Mouse (Mus musculus) heart, adult 2 months (tissue): ENCODE results near the gene Top3b. TPM values are rescaled to one million over a fixed set of nuclear protein-coding genes. Genes with fewer than 3 reads are reported as not detected.
A peak's percentile ranks its signal among the peaks of the same experiment; 100 is the strongest.

Experiments used
- DNase-seq, 2 experiments: peaks; one replicate each; pipeline ENCODE4 v3.0.0; 2021
- H3K27ac ChIP-seq: fragments of 200-600 bp; 2 replicates; pipeline ENCODE4 v1.8.1; 2022
- H3K27me3 ChIP-seq: fragments of 200-500 bp; 2 replicates; pipeline ENCODE4 v1.6.1; 2012; ENCODE audit warnings: mild to moderate bottlenecking, low read length, inconsistent platforms, mixed read lengths; ENCODE audit not compliant: control insufficient read depth, insufficient read depth
- H3K36me3 ChIP-seq: fragments of 200-500 bp; 2 replicates; pipeline ENCODE4 v1.6.1; 2012; ENCODE audit warnings: low read length, inconsistent platforms; ENCODE audit not compliant: control insufficient read depth, insufficient read depth
- H3K4me1 ChIP-seq: fragments of 200-500 bp; 2 replicates; pipeline ENCODE4 v1.6.1; 2011; ENCODE audit warnings: low read length; ENCODE audit not compliant: control insufficient read depth, insufficient read depth
- H3K4me3 ChIP-seq: fragments of 200-600 bp; 2 replicates; pipeline ENCODE4 v1.8.1; 2022
- H3K79me2 ChIP-seq: fragments of 200-500 bp; replicated peaks from 2 replicates; pipeline ENCODE4 v1.6.1; 2012; ENCODE audit warnings: mild to moderate bottlenecking, inconsistent platforms, low read length, moderate library complexity, mixed read lengths; ENCODE audit not compliant: control insufficient read depth, insufficient read depth
- H3K9ac ChIP-seq: fragments of 200-500 bp; 2 replicates; pipeline ENCODE4 v1.6.1; 2012; ENCODE audit warnings: low read depth, mild to moderate bottlenecking, control low read depth, inconsistent platforms, low read length, mixed read lengths
- CTCF ChIP-seq: fragments of 200-600 bp; IDR thresholded peaks from 2 replicates; pipeline ENCODE4 v1.8.1; 2022; ENCODE audit warnings: antibody characterized with exemption, mild to moderate bottlenecking, moderate library complexity
- EP300 ChIP-seq: fragments of 200-500 bp; IDR thresholded peaks from 2 replicates; pipeline ENCODE4 v1.6.1; 2011; ENCODE audit warnings: low read depth, low read length, control low read depth; ENCODE audit not compliant: insufficient read depth
- POLR2A ChIP-seq: fragments of 200-500 bp; IDR thresholded peaks from 2 replicates; pipeline ENCODE4 v1.6.1; 2011; ENCODE audit warnings: mild to moderate bottlenecking, low read depth, low read length, control low read depth; ENCODE audit not compliant: insufficient read depth
- WGBS: fragments of 180-500 bp; shearing (Covaris S2); methylation state at CpG from one replicate; pipeline ENCODE4 v1.1.7; 2018; 5-methylcytosine and 5-hydroxymethylcytosine counted together
- intact Hi-C: fragments of 180-260 bp; cut with DNase I; formaldehyde crosslinking; loops from one replicate; pipeline ENCODE4 v1.15.1; 2025
- polyA plus RNA-seq: library from polyadenylated mRNA; depleted of rRNA; stranded (reverse); fragments of >200 nt; gene quantifications from 2 replicates; pipeline ENCODE4 v1.2.3, GENCODE M21; 2012
- total RNA-seq, 2 experiments: library from RNA; stranded (reverse); gene quantifications; 2 replicates each; pipeline ENCODE4 v1.2.3; 2021

The Top3b gene
- total and polyA plus RNA-seq, 3 experiments: 23.7 to 38.1 (median 24.3) TPM

DNA sequence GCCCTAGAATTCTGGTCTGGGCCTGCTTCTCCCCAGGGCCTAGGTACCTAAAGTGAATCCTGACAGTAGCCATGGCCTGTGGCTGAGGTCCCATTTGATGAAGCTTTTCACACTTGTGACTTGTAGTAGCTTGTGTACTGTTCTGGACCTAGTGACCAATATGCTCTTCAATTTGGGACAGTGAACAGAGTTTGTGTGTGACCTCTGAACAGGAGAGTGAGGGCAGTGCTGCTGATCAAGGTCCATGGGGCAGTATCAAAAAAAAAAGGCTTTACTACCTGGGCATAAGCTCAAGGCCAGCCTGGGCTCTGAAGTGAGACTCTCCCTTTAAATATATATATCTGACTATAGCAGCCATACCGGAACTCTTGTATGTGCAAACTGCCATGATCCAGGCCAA, 17.8 kb downstream of the Top3b start:
- 97% methylated on average over 1 of the region's 1 CpGs for WGBS
- no peak overlapping the region for H3K9ac ChIP-seq
- no peaks in the 10 kb centered on the region for H3K27me3 ChIP-seq
- no peaks in the 10 kb centered on the region for H3K4me1 ChIP-seq
- intact Hi-C loops: no loop called here
- no peaks in the 10 kb centered on the region for H3K79me2 ChIP-seq
- TF ChIP-seq POLR2A: no peak
- no peak for TF ChIP-seq EP300
- no peak for TF ChIP-seq CTCF
- H3K36me3 ChIP-seq: no peaks in the 10 kb centered on the region
- no peak overlapping the region for H3K27ac ChIP-seq
- no peak overlapping the region for H3K4me3 ChIP-seq
- DNase-seq: no peak

DNA sequence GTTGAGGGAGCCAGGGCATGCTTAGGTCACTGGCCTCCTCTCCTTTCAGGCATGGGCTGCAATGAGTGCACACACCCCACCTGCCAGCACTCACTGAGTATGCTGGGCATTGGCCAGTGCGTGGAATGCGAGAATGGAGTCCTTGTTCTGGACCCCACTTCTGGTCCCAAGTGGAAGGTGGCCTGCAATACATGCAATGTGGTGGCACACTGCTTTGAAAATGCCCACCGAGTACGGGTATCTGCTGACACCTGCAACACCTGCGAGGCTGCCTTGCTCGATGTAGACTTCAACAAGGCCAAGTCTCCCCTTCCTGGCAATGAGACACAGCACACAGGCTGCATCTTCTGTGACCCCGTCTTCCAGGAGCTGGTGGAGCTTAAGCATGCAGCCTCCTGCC, 21.8 kb downstream of the Top3b start:
- Histone ChIP-seq H3K4me1 (peaks cover 2% of the 10 kb centered on the region), H3K9ac (no peak overlapping the region), H3K27ac (no peak overlapping the region), H3K36me3 (no peaks in the 10 kb centered on the region), H3K4me3 (no peak overlapping the region), H3K79me2 (no peaks in the 10 kb centered on the region), H3K27me3 (no peaks in the 10 kb centered on the region)
- whole genome bisulfite sequencing: 93% methylated on average over 7 of the region's 7 CpGs
- intact Hi-C loops: loop anchor here (10.0 kb wide), 1 partner anchor 382 kb away; the partner anchor contains the start of gene Tmem191c
- DNase-seq: no peak
- no peak for TF ChIP-seq EP300
- TF ChIP-seq POLR2A: no peak
- TF ChIP-seq CTCF: no peak

DNA sequence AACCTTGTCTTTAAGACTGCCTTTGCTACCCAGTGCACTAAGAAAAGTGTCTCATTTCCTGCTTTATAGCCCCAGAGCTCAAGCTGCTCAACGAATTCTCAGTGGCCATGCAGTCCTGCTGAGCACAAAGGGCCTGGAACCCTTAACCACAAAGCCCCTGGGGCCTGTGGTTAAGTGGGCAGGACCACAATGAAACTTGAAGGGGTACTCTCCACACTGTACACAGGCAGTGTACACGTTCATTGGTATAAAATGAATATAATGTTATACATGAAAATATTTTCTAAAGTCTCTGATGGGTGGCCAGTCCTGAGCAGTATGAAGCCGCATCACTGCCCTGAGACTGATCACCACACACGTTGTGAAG, 25.5 kb downstream of the Top3b start:
- Histone ChIP-seq H3K27me3 (no peaks in the 10 kb centered on the region), H3K36me3 (no peaks in the 10 kb centered on the region), H3K4me3 (no peak overlapping the region; the same call in 1 of the 2 replicates), H3K4me1 (peaks cover 4% of the 10 kb centered on the region), H3K27ac (peak overlapping the region; percentile 87; the same call in 1 of the 2 replicates), H3K9ac (no peak overlapping the region), H3K79me2 (no peaks in the 10 kb centered on the region; the same call in 1 of the 2 replicates)
- TF ChIP-seq EP300 (no peak), POLR2A (no peak), CTCF (no peak)
- 19% methylated on average over 4 of the region's 4 CpGs for WGBS
- DNase-seq: no peak
- intact Hi-C loops: loop anchor here (1.0 to 10.0 kb wide), 2 partner anchors 16 to 379 kb away; partner anchors contain the start of gene Tmem191c

DNA sequence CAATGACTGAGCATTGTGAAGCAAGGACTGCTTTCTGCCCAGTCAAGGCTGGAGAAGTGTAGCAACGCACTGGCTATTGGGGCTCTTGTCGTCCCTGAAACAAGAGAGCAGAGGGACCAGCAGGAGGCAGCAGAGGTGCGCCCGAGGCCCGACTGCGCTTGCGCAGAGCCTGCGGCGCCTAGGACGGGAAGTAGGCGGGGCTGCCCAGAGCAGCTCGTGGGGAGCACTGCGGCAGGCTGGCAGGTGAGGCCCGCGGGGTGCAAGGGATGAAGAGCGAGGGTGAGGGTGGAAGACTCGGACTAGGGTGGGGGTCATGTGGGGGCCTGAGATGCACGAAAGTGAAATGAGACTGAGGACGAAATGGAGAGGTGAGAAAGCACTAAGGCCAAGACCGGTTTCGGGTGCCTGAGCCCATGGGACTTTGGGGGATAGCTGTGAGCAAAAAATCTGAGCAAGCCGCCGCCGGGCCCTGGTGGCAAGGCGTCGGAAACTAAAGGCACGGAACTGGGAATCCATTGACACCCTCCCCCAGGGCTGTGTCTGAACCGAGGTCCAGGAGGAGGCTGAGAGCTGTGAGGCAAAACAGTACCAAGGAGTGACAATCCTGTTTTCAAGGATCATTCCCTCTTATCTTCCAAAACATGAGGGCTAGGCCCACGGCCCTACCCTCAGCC, 26.0 kb downstream of the Top3b start, which contains the start of gene Ppm1f:
Ppm1f (plus strand) TSS at position 88 of the 674 bp plus-strand sequence.
- no peaks in the 10 kb centered on the region for H3K27me3 ChIP-seq
- H3K9ac ChIP-seq: peak within 1 kb of the TSS; percentile 35
- TF ChIP-seq EP300 (peak; percentile 77; the same call in 1 of the 2 replicates), CTCF (peak; percentile 97), POLR2A (peak; percentile 86)
- H3K36me3 ChIP-seq: no peaks in the 10 kb centered on the region
- peaks cover 4% of the 10 kb centered on the region for H3K4me1 ChIP-seq
- H3K79me2 ChIP-seq: no peaks in the 10 kb centered on the region; the same call in 1 of the 2 replicates
- H3K27ac ChIP-seq: peak within 1 kb of the TSS; percentile 87
- peak; percentile 95 to 98 for DNase-seq
- H3K4me3 ChIP-seq: peak within 1 kb of the TSS; percentile 75
- WGBS: under 1% methylated on average over 29 of the region's 29 CpGs
- intact Hi-C loops: loop anchor here (1.0 to 10.0 kb wide), 2 partner anchors 16 to 378 kb away; partner anchors contain the start of gene Tmem191c

DNA sequence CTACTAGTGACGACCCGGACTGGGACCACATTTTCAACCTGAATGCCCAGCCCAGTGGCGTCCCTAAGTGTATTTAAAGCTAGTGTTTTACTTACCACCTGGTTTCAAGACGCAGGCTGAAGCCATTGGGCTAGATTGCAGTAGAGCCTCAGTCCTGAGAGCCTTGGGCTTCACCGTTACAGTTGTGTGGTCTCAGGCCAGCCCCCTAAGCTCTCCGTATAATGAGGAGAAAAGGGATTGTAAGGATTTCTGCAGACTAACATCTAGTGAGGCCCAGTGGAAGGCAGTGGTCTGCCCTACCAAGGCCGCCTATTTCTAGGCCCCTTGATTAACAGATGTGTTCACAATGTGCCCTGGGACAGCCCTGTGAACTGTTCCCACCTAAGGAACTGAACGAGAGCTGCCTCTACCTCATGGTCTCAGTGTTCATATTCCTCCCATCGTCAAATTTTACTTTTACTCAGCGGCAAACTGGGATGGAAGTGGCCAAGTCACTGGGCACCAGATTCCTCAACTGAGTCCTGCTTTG, 26.6 kb downstream of the Top3b start:
- Histone ChIP-seq H3K79me2 (no peaks in the 10 kb centered on the region; the same call in 1 of the 2 replicates), H3K36me3 (no peaks in the 10 kb centered on the region), H3K9ac (peak overlapping the region; percentile 35), H3K27me3 (no peaks in the 10 kb centered on the region), H3K27ac (peak overlapping the region; percentile 87), H3K4me1 (peaks cover 8% of the 10 kb centered on the region), H3K4me3 (peak overlapping the region; percentile 75)
- WGBS: 19% methylated on average over 10 of the region's 10 CpGs
- no peak for DNase-seq
- intact Hi-C loops: loop anchor here (10.0 kb wide), 1 partner anchor 378 kb away; the partner anchor contains the start of gene Tmem191c
- TF ChIP-seq CTCF (no peak), EP300 (no peak), POLR2A (no peak)

DNA sequence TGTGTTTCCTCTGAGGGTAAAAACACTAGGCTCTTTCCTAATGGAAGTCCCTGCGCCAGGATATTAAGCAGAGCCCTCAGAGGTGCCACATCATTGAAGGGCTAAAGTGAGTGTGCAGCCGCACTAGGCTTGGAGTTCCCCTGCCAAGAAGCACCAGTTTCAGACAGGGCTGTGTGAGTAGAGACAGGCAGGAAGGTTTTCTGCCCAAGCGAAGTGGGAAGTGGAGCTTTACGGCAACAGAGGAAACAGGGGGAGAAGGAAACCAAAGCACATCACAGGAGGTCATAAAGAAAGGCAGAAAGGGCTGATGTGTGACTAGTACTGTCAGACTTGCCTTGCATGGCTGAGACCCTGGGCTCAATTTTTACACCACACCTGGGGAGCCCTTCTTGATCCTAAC, 31.8 kb downstream of the Top3b start:
- DNase-seq: no peak
- H3K4me1 ChIP-seq: peaks cover 27% of the 10 kb centered on the region
- no peaks in the 10 kb centered on the region for H3K27me3 ChIP-seq
- WGBS: 45% methylated on average over 4 of the region's 4 CpGs
- no peak overlapping the region for H3K4me3 ChIP-seq
- no peaks in the 10 kb centered on the region; the same call in 1 of the 2 replicates for H3K79me2 ChIP-seq
- peak overlapping the region; percentile 1; the same call in 1 of the 2 replicates for H3K9ac ChIP-seq
- H3K27ac ChIP-seq: peak overlapping the region; percentile 47
- intact Hi-C loops: no loop called here
- TF ChIP-seq CTCF (no peak), EP300 (no peak), POLR2A (no peak)
- peaks cover 26% of the 10 kb centered on the region for H3K36me3 ChIP-seq
